Mouse (Mus musculus) heart, embryonic 10.5 days (tissue): ENCODE measurements around the gene Dnajc6. TPM values are rescaled to one million over a fixed set of nuclear protein-coding genes. Genes with fewer than 3 reads are reported as not detected.

Experiments used
- DNase-seq: peaks from one replicate; pipeline ENCODE4 v3.0.0-alpha.2; 2017; ENCODE audit warnings: low spot score
- H3K27ac ChIP-seq: fragments of 300-500 bp; sonication (generic); 2 replicates; pipeline ENCODE4 v1.5.1; 2016; ENCODE audit warnings: mild to moderate bottlenecking
- H3K27me3 ChIP-seq: fragments of 300-500 bp; sonication (generic); 2 replicates; pipeline ENCODE4 v1.6.1; 2016; ENCODE audit warnings: mild to moderate bottlenecking; ENCODE audit not compliant: poor library complexity, insufficient read depth, severe bottlenecking
- H3K36me3 ChIP-seq: fragments of 300-500 bp; sonication (generic); 2 replicates; pipeline ENCODE4 v1.6.1; 2016; ENCODE audit warnings: mild to moderate bottlenecking, moderate library complexity
- H3K4me1 ChIP-seq: fragments of 300-500 bp; sonication (generic); 2 replicates; pipeline ENCODE4 v1.6.1; 2016; ENCODE audit warnings: mild to moderate bottlenecking
- H3K4me3 ChIP-seq: fragments of 300-500 bp; sonication (generic); 2 replicates; pipeline ENCODE4 v1.5.1; 2016; ENCODE audit warnings: mild to moderate bottlenecking, moderate library complexity
- H3K9me3 ChIP-seq: fragments of 300-500 bp; sonication (generic); 2 replicates; pipeline ENCODE4 v1.6.1; 2016; ENCODE audit warnings: mild to moderate bottlenecking, moderate library complexity
- WGBS: fragments of 180-500 bp; shearing (Covaris S2); methylation state at CpG from one replicate; pipeline ENCODE4 v1.1.7; 2016; 5-methylcytosine and 5-hydroxymethylcytosine counted together
- polyA plus RNA-seq: library from polyadenylated mRNA; unstranded; fragments of >200 nt; fragmentation: Nextera tagmentation; extraction: Ambion mirVana; gene quantifications from 2 replicates; pipeline ENCODE4 v1.2.1, GENCODE M21; 2016

The Dnajc6 gene
- polyA plus RNA-seq, 1 experiment from 2014 or later: 0.44 TPM

DNA sequence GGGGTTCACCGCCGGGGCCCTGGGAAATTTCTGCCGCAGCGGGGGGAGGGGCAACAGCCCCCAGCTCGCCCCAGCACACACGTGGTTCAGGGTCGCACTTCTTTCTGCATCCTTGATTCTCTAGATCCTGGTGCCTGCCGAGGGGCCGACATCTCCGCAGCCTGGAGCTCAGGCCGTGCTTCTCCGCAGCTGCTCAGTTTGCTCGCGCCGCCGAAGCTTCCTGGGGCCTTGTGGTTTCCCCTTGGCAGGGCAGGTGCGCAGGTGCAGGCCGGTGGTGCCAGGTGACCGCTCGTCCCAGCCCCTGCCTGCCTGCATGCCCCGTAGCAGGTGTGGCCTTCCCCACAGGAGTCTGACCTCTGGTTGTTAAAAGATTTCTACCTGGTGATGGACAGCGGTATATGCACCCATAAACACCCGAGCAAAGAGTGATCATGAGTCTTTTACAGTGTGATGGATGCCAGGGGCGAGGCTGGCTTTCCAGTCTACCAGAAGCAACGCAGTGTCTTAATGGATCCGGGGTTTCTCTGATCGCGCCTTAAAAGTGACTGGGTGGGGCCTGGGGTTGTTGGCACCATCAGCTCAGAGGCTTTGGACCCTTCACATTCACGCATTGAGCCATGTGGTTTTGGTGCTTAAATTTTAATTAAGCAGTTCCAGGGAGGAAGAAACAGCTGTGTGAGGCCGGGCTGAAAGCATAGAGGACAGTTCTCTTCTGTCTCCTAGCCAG is 12.6 kb downstream of the Dnajc6 start:
- H3K4me1 ChIP-seq: peaks cover 6% of the 10 kb centered on the region
- no peaks in the 10 kb centered on the region for H3K9me3 ChIP-seq
- H3K27me3 ChIP-seq: peaks cover 17% of the 10 kb centered on the region
- H3K27ac ChIP-seq: no peak overlapping the region; the same call in 1 of the 2 replicates
- H3K36me3 ChIP-seq: no peaks in the 10 kb centered on the region
- H3K4me3 ChIP-seq: peak overlapping the region; percentile 61
- DNase-seq: no peak
- WGBS: 6% methylated on average over 30 of the region's 30 CpGs

DNA sequence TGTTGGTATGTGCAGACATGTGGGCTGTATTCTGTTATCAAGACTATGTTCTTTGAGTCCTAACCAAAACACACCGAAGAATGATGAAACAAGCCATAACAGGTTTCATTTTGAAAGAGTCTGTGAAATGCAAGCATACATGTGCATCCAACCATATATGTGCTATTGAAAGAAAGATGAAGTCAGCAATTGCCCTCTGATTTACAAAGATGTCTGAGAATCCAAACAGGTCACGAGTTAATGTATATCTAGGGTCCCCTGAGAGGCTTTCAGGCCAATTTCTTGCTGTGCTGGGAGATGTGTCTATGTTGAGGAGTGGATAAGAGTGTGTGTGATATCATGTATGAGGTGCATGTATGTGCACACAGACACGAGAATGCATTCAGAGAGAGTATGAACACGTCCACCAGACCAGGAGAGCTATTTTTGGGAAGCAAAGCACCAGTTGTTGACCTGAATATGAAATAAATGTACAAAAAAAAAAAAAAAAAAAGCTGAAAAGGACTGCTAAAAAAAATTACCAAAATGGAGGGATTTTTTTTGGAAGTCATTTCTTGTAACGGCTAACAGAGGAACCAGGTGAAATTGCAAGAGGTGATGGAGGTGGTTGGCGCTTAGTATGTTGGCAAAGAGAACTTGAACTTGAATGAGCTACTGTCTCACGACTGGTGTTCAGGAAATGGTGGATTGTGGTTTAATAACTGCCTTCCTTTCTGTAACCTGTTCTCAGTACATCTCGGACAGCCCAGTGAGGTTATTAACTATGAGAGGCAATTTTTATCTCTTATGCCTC is 13.9 kb downstream of the Dnajc6 start:
- no peaks in the 10 kb centered on the region for H3K36me3 ChIP-seq
- peaks cover 6% of the 10 kb centered on the region for H3K4me1 ChIP-seq
- H3K27me3 ChIP-seq: peaks cover 17% of the 10 kb centered on the region
- no peak for DNase-seq
- no peak overlapping the region for H3K4me3 ChIP-seq
- no peak overlapping the region for H3K27ac ChIP-seq
- WGBS: 81% methylated on average over 8 of the region's 8 CpGs
- H3K9me3 ChIP-seq: no peaks in the 10 kb centered on the region

DNA sequence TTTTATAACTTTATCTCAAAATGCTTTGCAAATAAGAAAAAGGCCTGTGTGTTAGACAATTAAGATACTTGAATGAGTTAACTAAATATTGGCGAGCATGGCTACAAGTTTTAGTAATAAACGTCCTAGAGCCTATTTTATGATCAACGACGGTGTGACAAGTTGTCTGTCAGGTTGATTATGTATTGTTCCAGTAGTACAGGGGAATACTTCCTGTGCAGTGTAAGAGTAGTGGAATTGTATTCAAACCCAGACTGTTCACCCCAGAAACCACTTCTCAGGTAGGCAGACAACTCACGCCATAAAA is 14.4 kb downstream of the Dnajc6 start:
- H3K4me3 ChIP-seq: no peak overlapping the region
- no peaks in the 10 kb centered on the region for H3K9me3 ChIP-seq
- H3K27me3 ChIP-seq: peaks cover 17% of the 10 kb centered on the region
- H3K27ac ChIP-seq: no peak overlapping the region
- 83% methylated on average over 5 of the region's 5 CpGs for WGBS
- H3K4me1 ChIP-seq: peaks cover 6% of the 10 kb centered on the region
- no peak for DNase-seq
- no peaks in the 10 kb centered on the region for H3K36me3 ChIP-seq

DNA sequence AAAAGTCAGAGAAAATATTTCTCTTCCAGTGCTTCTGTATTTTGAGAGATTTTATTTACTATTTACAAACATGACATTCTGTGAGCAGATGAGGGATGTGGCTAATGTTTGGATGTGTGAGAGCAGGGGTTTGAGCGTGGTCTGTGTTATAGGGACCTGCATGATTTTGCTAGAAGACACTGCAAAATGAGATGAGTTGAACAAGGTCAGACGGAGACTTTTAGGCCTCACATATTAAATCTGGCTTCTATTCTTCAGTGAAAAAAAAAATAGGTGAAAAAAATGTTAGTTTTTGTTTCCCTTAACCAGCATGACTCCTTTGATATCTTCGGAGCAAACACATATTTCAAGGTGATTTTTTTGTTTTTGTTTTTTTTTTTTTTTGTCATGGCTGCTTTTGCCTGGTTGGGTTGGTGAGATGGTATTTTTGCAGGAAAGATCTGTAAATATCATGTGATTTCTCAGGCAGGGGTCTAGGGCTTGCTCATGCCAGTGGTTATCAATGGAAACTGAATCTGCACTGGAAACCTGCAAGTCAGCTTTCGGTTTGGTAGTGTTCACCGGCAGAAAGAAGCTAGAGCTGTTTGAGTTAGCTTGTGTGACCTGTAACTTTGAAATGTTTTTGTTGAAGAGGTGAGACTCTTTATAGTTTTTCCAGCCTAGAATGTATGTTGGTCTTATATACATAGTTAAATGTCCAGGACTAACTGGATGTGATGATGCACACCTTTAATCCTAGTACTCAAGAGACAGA is 15.5 kb downstream of the Dnajc6 start:
- Histone ChIP-seq H3K4me3 (no peak overlapping the region), H3K4me1 (peaks cover 6% of the 10 kb centered on the region), H3K27ac (no peak overlapping the region), H3K27me3 (peaks cover 17% of the 10 kb centered on the region), H3K9me3 (no peaks in the 10 kb centered on the region), H3K36me3 (no peaks in the 10 kb centered on the region)
- WGBS: 82% methylated on average over 5 of the region's 5 CpGs
- no peak for DNase-seq

DNA sequence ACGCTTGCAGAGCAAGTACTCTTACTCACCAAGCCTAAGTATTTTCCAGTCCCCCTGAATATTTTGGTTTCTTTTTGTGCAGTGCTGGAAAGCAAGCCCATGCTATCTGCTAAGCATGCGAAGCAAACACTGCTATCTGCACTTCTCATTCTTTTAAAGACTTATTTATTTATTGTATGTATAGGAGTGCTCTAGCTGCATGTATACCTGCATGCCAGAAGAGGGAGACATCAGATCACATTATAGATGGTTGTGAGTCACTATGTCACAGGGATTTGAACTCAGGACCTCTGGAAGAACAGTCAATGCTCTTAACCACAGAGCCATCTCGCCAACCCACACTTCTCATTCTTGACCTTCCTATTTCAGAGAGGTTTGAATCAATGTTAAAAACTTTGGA is 16.8 kb downstream of the Dnajc6 start:
- Histone ChIP-seq H3K27ac (no peak overlapping the region), H3K36me3 (no peaks in the 10 kb centered on the region), H3K27me3 (peaks cover 17% of the 10 kb centered on the region), H3K4me3 (no peak overlapping the region), H3K4me1 (peaks cover 6% of the 10 kb centered on the region), H3K9me3 (no peaks in the 10 kb centered on the region)
- DNase-seq: no peak
- WGBS: 84% methylated on average over 3 of the region's 3 CpGs

DNA sequence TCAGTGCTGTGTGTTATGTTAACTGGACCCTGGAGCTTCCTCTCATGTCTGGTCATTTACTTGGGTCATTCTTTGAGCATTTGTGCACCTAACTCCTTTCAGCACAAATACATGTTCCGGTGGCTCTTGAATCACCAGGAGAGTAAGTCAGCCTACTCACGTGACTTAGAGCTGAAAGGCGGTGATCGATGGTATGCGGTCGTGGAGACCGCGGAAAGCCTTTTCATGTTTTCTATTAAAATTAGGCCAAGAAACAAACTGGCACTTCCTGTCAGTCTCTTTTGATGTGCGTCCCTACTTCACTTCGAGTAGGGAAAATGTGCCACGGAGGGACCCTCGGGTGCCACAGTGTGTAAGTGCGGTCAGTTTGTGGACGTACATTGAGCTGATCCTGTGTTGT is 19.4 kb downstream of the Dnajc6 start:
- WGBS: 95% methylated on average over 14 of the region's 14 CpGs
- Histone ChIP-seq H3K4me3 (no peak overlapping the region), H3K9me3 (no peaks in the 10 kb centered on the region), H3K27ac (no peak overlapping the region), H3K27me3 (no peaks in the 10 kb centered on the region), H3K4me1 (no peaks in the 10 kb centered on the region), H3K36me3 (no peaks in the 10 kb centered on the region)
- DNase-seq: no peak

DNA sequence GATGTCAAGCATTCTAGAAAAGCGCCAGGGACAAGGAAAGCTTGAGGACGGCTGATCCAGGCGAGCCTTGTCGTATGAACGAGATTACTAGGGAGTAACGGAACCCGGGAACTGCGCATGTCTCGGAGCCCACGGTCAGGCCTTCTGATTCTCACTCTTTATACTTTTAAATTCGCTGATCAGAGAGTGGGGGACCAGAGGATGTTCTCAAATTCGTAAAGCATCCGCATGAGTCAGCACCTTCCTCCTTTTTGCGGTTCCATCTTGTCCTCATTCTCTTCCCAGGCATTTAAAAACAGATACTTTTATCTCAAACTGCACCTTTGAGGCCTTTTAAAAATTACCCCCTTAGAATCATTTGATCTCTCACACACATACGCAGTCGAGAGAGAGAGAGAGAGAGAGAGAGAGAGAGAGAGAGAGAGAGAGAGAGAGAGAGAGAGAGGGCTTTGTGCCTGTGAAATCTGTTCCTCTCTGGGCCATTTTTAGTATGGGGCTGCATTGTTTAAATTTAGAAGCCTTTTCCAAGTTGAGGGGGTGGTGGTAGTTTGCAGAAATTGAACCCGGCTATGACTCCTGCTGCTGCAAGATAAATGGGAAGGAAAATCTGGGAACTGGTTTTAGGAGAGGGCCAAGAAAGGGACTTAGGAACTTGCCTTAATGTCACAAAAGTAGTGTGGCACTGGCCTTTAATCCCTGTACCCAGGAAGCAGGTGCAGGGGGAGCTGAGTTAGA is 20.2 kb downstream of the Dnajc6 start:
- WGBS: 76% methylated on average over 17 of the region's 17 CpGs
- Histone ChIP-seq H3K4me1 (no peaks in the 10 kb centered on the region), H3K36me3 (no peaks in the 10 kb centered on the region), H3K4me3 (no peak overlapping the region), H3K27ac (no peak overlapping the region), H3K9me3 (no peaks in the 10 kb centered on the region), H3K27me3 (no peaks in the 10 kb centered on the region)
- no peak for DNase-seq

DNA sequence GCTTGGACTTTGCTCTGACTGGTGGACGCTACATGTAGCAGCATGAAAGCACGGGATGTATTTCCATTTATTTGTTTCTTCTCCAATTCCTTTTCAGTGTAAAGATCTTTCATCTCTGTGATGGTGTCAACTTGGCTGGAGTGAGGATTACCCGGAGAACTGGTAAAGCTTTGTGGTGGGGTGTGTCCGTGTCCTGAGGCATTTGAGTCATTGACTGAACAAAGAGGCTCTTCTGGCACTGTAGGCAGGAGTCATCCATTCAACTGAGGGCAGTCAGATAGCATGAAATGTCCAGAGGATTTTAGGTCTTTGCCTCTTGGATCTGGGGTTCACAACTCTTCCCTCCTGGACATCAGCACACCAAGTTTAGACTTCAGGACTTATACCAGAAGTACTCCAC is 35.5 kb downstream of the Dnajc6 start:
- no peaks in the 10 kb centered on the region for H3K27me3 ChIP-seq
- no peaks in the 10 kb centered on the region for H3K4me1 ChIP-seq
- no peaks in the 10 kb centered on the region for H3K36me3 ChIP-seq
- no peak for DNase-seq
- H3K9me3 ChIP-seq: no peaks in the 10 kb centered on the region
- no peak overlapping the region for H3K27ac ChIP-seq
- WGBS: 82% methylated on average over 4 of the region's 4 CpGs
- no peak overlapping the region for H3K4me3 ChIP-seq

DNA sequence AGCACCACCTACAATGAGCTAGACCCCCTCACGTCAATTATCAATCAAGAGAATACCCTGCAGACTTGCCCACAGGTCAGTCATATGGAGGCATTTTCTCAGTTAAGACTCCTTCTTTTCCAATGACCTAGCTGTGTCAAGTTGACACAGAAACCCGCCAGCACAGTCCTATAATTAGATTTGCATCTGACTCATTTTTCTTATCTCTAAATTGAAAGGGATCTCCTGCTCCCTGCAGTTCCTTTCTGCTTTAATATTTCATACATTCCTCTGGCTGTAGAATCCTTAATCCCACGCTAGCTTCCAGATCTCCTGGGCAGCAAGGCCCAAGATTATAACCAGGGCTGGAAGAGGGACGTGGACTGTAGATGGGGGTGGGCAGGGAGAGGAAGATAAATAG is 44.1 kb downstream of the Dnajc6 start:
- no peak overlapping the region for H3K27ac ChIP-seq
- no peak for DNase-seq
- no peaks in the 10 kb centered on the region for H3K4me1 ChIP-seq
- WGBS: 70% methylated on average over 4 of the region's 4 CpGs
- H3K36me3 ChIP-seq: no peaks in the 10 kb centered on the region
- H3K4me3 ChIP-seq: no peak overlapping the region
- no peaks in the 10 kb centered on the region for H3K27me3 ChIP-seq
- H3K9me3 ChIP-seq: no peaks in the 10 kb centered on the region

DNA sequence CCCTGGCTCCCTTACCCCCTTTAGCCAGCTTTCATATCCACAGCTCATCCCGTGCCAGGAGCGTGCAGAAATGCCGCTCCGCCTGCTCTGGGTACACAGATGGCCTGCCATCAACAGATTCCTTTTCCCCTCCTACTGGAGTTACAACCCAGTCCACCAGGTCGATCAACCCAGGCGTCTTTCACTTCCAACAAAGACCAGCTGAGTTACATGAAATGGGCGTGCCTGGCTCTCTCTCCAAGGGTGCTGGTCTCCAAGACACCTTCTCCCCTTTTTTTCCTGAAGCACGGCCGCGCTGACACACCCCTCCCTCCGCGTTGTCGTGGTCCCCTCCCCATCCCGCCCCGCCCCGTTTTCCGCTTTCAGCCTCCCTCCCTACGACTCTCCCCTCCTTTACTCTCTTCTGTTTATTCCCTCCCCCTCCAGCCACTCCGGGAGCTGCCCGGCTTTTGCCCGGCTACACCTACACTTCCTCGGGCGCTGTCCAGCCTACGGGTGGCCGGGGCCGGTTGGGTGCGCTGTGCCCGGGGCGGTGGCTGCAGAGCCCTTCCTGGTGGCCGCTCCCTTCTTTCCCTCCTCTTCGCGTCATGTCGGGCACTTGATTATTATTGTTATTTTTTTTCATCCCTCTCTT is 53.6 kb downstream of the Dnajc6 start:
- H3K27me3 ChIP-seq: peaks cover 31% of the 10 kb centered on the region
- peak overlapping the region; percentile 52 for H3K4me3 ChIP-seq
- DNase-seq: no peak
- H3K27ac ChIP-seq: no peak overlapping the region
- H3K36me3 ChIP-seq: no peaks in the 10 kb centered on the region
- H3K9me3 ChIP-seq: no peaks in the 10 kb centered on the region
- peaks cover 14% of the 10 kb centered on the region for H3K4me1 ChIP-seq
- WGBS: 1% methylated on average over 33 of the region's 33 CpGs

DNA sequence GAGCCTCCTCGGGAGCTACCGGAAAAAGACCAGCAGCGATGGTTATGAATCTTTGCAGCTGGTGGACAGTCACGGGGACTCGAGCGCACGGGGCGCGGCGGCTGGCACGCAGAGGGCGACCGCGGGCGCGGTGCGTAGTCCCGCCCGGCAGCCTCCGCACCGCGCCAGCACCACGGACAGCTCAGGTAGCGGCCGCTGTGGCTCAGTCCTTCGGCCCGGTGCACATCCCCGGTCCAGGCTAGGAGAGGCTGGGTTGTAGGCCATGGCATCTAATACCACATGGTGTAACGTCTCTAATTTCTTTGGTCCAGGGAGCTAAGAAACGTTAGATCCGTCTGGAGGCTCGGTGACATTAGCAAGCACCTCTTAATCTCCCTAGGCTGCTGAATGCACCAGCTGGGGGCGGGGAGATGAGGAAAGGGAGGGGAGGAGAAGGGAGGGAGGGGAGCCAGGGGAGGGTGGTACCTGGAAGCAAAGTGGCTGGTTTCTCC is 54.3 kb downstream of the Dnajc6 start:
- under 1% methylated on average over 33 of the region's 33 CpGs for WGBS
- Histone ChIP-seq H3K4me1 (peaks cover 14% of the 10 kb centered on the region), H3K27ac (no peak overlapping the region), H3K9me3 (no peaks in the 10 kb centered on the region), H3K4me3 (peak overlapping the region; percentile 52), H3K27me3 (peaks cover 31% of the 10 kb centered on the region), H3K36me3 (no peaks in the 10 kb centered on the region)
- peak; percentile 80 for DNase-seq

DNA sequence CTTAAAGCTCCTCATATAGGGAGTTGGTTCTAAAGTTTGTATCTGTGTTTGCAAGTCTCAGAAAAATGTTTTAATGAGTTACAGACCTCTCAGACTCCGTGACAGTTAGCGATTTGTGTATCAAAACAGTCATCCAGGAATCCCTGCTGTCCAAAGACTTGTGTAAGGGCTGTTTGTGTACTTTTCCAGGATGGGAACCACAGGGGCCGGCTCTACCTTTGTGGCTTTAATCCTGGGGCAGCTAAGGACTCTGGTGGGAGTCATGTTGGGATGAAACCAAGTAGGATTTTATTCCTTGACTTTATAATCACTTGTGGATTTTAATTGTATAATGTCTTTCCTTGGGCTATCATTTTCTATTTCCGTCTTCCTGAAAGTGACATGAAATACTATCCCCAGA is 55.0 kb downstream of the Dnajc6 start:
- DNase-seq: no peak

More for the DNA sequence above, 55.0 kb downstream of the Dnajc6 start:
- H3K27ac ChIP-seq: no peak overlapping the region
- WGBS: 25% methylated on average over 4 of the region's 4 CpGs
- H3K36me3 ChIP-seq: no peaks in the 10 kb centered on the region
- H3K4me3 ChIP-seq: no peak overlapping the region
- H3K9me3 ChIP-seq: no peaks in the 10 kb centered on the region
- H3K27me3 ChIP-seq: peaks cover 31% of the 10 kb centered on the region
- H3K4me1 ChIP-seq: peaks cover 14% of the 10 kb centered on the region
